Mouse (Mus musculus) retina, postnatal 1 day (tissue): ENCODE measurements around the gene Popdc2.

Experiments
- DNase-seq: peaks from one replicate; pipeline ENCODE4 v3.0.0-alpha.2; 2012

Popdc2 gene

DNA sequence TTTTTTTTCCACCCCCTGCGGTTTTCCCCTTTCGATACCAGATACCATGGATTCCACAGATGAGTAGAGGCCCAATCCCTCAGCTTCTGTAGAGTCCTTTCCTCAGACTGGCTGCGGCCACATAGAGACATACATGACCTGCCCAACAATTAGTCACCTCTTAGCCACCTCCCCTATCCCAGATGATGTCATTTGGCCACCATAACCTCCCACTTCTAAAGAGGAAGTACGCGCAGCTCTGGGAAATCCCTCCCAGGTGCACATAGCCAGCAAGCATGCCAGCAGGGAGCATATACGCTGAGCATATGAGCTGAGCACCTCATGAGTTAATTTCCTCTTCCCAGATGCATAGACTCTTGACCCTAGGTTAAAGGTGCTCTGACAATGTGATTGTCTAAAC is 44.7 kb downstream of the Popdc2 start:
- DNase-seq = no peak

DNA sequence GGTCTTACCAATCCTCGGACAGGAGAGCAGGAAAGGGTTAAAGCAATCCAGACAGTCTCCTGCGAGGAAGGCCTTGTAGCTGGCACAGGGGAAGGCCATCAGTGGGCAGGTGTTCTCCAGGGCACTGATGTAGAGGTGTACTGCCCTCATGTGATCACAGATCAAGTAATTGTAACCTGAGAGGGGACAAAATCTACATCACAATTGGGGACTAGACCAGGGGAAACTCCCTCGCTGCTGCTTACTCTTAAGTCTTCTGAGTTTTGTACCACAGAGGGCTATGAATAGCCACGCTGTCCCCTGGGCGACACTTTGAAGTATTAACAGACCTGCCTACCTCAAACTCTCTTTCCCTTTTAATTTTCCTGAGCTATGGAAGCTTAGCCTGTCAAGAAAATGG is 45.6 kb downstream of the Popdc2 start:
- DNase-seq = no peak

DNA sequence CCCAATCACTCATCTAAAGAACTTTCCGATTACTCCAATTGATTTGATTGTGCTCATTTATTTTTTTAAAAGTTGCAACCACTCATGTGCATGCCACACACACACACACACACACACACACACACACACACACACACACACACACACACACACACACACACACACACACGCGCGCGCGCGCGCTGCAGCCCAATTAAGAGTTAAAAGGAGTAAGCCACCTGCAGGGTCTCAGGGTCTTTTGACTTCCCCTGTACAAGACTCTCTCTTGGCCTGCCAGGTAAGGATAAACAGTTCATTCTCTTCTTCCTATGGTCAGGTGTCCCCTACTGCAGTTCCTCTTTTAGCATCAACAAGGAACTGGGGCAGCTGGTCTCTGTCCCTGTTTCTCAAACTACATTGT is 46.4 kb downstream of the Popdc2 start:
- DNase-seq = no peak

DNA sequence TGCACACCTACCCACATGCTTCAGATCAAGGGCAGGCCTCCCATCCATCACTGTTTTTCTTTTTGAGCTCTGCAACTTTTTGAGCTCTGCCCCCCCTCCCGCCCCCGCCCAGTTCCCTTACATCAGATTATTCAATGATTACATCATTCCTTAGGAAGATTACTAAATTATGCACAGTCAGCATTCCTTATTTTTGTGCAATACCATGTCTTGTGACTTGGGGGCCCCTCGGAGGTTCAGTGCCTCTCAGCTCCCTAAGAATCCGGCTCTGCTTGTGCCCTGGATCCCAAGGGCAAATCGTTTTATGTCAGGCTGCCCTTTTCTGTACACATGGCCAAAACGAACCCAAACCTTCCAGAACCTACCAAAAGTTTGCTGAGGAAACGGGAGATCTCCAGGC is 52.9 kb downstream of the Popdc2 start:
- DNase-seq = no peak

DNA sequence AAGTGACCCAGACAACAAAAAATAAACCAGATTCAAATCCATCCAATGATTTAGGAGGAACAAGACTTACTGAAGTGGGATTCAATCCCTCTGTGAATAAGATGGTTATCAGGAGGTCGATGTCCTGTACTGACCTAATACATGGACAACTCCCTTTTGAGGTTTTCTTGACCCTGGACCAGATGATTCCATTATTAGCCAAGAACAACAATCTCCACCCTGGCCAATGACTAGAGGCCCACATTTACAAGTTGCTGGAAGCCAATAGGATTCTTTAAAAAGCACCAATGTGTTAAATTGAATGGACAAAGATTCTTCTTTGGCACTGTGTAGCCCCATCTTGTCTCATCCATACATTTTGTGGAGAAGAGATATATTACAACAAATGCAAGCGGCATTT is 63.4 kb downstream of the Popdc2 start:
- DNase-seq = no peak

DNA sequence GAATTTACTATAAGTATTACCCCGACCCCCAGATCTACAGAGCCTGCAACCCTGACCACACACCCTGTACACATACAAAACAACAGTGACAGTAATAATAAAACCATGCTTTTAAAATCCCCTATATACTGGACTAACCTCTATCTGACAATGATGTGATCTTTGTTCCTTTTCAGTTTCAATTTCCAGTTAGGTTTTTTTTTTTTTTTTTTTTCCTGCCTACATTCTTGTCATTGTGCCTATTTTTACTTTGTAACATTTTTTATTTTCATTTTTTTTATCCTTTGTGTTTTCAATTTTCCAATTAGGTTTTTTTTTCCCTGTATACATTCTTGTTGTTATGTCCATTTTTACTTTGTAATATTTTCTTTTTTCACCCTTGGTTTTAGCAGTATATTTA is 63.8 kb downstream of the Popdc2 start:
- no peak for DNase-seq
